Comparison of ENCODE assay signal across 11 mouse cellular contexts in genomic region chr9:71025196-71025595, GRCm38 (mm10).
"Had no signal": no experiment of that assay in that cellular context is flagged by ENCODE, and none has a peak within 500 bp of the region (broad histone marks: within the 10 kb centered on the region; RNA-seq: fewer than 3 reads in every experiment).

No protein-coding gene starts in this region.

- DNase-seq: gastrocnemius, postnatal 14 days; gastrocnemius, postnatal 36 days; heart, adult 18-20 months; heart, postnatal 10 days; kidney, adult 11 months; kidney, adult 2 months; kidney, postnatal 10 days; kidney, postnatal 25 days; kidney, postnatal 4 days; liver; liver, embryonic 13.5 days had no signal
